Mouse (Mus musculus) forebrain, embryonic 12.5 days (tissue): ENCODE results near the gene St8sia1. TPM values are rescaled to one million over a fixed set of nuclear protein-coding genes. Genes with fewer than 3 reads are reported as not detected.

Experiments used
- ATAC-seq: fragments of 200-750 bp; cut with Nextera tagmentation; 2 replicates; pipeline ENCODE4 v1.8.0; 2017; ENCODE audit warnings: moderate TSS enrichment; ENCODE audit not compliant: low FRiP score
- H3K27ac ChIP-seq: fragments of 300-500 bp; sonication (generic); 2 replicates; pipeline ENCODE4 v1.5.1; 2016; ENCODE audit warnings: mild to moderate bottlenecking
- H3K27me3 ChIP-seq: fragments of 300-500 bp; sonication (generic); 2 replicates; pipeline ENCODE4 v1.6.1; 2016; ENCODE audit warnings: mild to moderate bottlenecking
- H3K36me3 ChIP-seq: fragments of 300-500 bp; sonication (generic); replicated peaks from 2 replicates; pipeline ENCODE4 v1.6.1; 2016; ENCODE audit warnings: mild to moderate bottlenecking
- H3K4me1 ChIP-seq: fragments of 300-500 bp; sonication (generic); 2 replicates; pipeline ENCODE4 v1.6.1; 2016
- H3K4me2 ChIP-seq: fragments of 300-500 bp; sonication (generic); 2 replicates; pipeline ENCODE4 v1.6.1; 2016; ENCODE audit warnings: mild to moderate bottlenecking, moderate library complexity
- H3K4me3 ChIP-seq: fragments of 300-500 bp; sonication (generic); replicated peaks from 2 replicates; pipeline ENCODE4 v1.5.1; 2016; ENCODE audit warnings: mild to moderate bottlenecking
- H3K9ac ChIP-seq: fragments of 300-500 bp; sonication (generic); 2 replicates; pipeline ENCODE4 v1.6.1; 2016; ENCODE audit warnings: mild to moderate bottlenecking
- H3K9me3 ChIP-seq: fragments of 300-500 bp; sonication (generic); 2 replicates; pipeline ENCODE4 v1.6.1; 2016
- WGBS: fragments of 180-500 bp; shearing (Covaris S2); methylation state at CpG from one replicate; pipeline ENCODE4 v1.1.7; 2016; 5-methylcytosine and 5-hydroxymethylcytosine counted together
- polyA plus RNA-seq: library from polyadenylated mRNA; unstranded; fragments of >200 nt; fragmentation: Nextera tagmentation; extraction: Ambion mirVana; gene quantifications from 2 replicates; pipeline ENCODE4 v1.2.1, GENCODE M21; 2016

The St8sia1 gene
- polyA plus RNA-seq, 1 experiment from 2014 or later = 6.3 TPM

GRCm38 (mm10) chr6:142846855-142847254 is 117.4 kb downstream of the St8sia1 start:
- no peaks in the 10 kb centered on the region for H3K9me3 ChIP-seq
- 80% methylated on average over 4 of the region's 4 CpGs for WGBS
- ATAC-seq = no peak
- H3K4me2 ChIP-seq = no peak overlapping the region
- H3K4me1 ChIP-seq = no peaks in the 10 kb centered on the region
- H3K4me3 ChIP-seq = no peak overlapping the region
- H3K27me3 ChIP-seq = no peaks in the 10 kb centered on the region
- H3K36me3 ChIP-seq = no peaks in the 10 kb centered on the region
- H3K27ac ChIP-seq = no peak overlapping the region
- no peak overlapping the region for H3K9ac ChIP-seq

GRCm38 (mm10) chr6:142845066-142845465 is 119.2 kb downstream of the St8sia1 start:
- H3K9me3 ChIP-seq = no peaks in the 10 kb centered on the region
- no peak overlapping the region for H3K27ac ChIP-seq
- no peaks in the 10 kb centered on the region for H3K4me1 ChIP-seq
- 90% methylated on average over 4 of the region's 4 CpGs for WGBS
- no peaks in the 10 kb centered on the region for H3K27me3 ChIP-seq
- no peak for ATAC-seq
- no peak overlapping the region for H3K4me2 ChIP-seq
- H3K9ac ChIP-seq = no peak overlapping the region
- no peaks in the 10 kb centered on the region for H3K36me3 ChIP-seq
- H3K4me3 ChIP-seq = no peak overlapping the region

DNA sequence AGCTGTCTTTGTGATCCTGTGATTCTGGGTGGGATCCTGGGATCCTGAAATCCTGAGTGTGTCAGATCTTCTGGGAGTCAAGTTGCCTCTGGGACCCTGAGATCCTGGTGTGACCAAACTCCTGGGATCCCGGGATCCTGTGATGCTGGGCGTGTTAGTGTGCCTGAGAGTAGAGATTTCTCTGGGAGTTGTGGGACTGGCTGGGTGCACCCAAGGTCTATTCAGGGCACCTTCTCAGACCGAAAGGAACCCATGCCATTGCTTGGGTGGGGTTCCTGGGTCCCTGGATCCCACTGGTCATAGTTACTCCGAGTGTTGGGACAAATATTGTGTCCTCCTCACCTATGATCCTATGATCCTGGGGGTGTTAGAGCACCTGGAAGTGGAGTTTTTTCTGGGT is 120.2 kb downstream of the St8sia1 start:
- no peaks in the 10 kb centered on the region for H3K4me1 ChIP-seq
- H3K9ac ChIP-seq = no peak overlapping the region
- no peaks in the 10 kb centered on the region for H3K36me3 ChIP-seq
- 82% methylated on average over 4 of the region's 4 CpGs for WGBS
- ATAC-seq = no peak
- no peaks in the 10 kb centered on the region for H3K9me3 ChIP-seq
- H3K27ac ChIP-seq = no peak overlapping the region
- no peak overlapping the region for H3K4me3 ChIP-seq
- no peaks in the 10 kb centered on the region for H3K27me3 ChIP-seq
- no peak overlapping the region for H3K4me2 ChIP-seq

GRCm38 (mm10) chr6:142838501-142838900 is 125.8 kb downstream of the St8sia1 start:
- H3K9me3 ChIP-seq = no peaks in the 10 kb centered on the region
- H3K27me3 ChIP-seq = no peaks in the 10 kb centered on the region
- H3K4me3 ChIP-seq = no peak overlapping the region
- ATAC-seq = no peak
- H3K9ac ChIP-seq = no peak overlapping the region
- H3K27ac ChIP-seq = no peak overlapping the region
- 92% methylated on average over 1 of the region's 1 CpGs for WGBS
- no peaks in the 10 kb centered on the region for H3K36me3 ChIP-seq
- H3K4me1 ChIP-seq = no peaks in the 10 kb centered on the region
- H3K4me2 ChIP-seq = no peak overlapping the region

- H3K4me2 ChIP-seq = no peak overlapping the region
- 87% methylated on average over 9 of the region's 9 CpGs for WGBS
- no peak overlapping the region for H3K4me3 ChIP-seq
- H3K9ac ChIP-seq = no peak overlapping the region
- H3K36me3 ChIP-seq = no peaks in the 10 kb centered on the region
- H3K27ac ChIP-seq = no peak overlapping the region
- H3K9me3 ChIP-seq = no peaks in the 10 kb centered on the region
- ATAC-seq = no peak
- H3K4me1 ChIP-seq = no peaks in the 10 kb centered on the region
- no peaks in the 10 kb centered on the region for H3K27me3 ChIP-seq
These were observed 126.9 kb downstream of the St8sia1 start for GRCm38 (mm10) chr6:142837326-142837725.

DNA sequence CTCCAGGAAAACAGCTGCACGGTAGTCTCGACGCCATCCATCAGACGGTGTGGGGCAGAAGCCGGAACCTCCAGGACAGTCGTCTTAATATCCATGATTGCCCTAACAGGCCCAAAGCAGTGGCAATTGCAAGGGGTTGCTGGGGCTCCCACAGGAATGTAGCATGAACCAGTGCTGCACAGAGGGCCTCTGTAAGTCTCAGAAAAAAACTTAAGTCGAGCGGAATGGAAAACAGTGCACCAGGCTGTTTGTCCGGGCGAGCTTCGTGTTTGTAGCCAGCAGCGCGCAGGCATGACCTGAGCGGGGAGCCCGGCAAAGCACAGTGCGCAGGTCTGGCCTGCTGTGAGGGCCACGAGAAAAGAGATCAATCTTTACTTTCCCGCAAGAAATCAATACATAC is 128.5 kb downstream of the St8sia1 start:
- 61% methylated on average over 18 of the region's 18 CpGs for WGBS
- Histone ChIP-seq H3K4me2 (no peak overlapping the region), H3K9ac (no peak overlapping the region), H3K4me1 (no peaks in the 10 kb centered on the region), H3K9me3 (no peaks in the 10 kb centered on the region), H3K27ac (no peak overlapping the region), H3K27me3 (no peaks in the 10 kb centered on the region), H3K4me3 (no peak overlapping the region), H3K36me3 (no peaks in the 10 kb centered on the region)
- ATAC-seq = peak; percentile 58; the same call in 1 of the 2 replicates

DNA sequence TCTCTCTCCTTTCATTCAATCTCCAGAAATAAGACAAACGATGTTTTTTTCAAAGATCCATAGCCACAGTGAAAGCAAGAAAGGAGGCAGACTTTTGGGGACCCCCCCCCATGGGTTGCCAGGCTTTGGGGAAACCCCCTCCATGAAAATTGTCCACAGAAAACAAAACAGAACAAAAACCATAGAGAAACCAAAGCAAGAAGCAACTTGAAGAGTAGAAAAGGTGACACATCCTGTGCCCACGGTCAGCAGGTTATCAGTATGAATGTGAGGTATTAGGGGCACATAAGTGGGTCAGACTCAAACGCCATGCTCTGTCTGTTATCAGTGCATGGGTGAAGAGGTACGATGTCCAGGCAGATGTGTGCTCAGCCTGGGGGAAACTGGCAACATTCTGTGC is 129.3 kb downstream of the St8sia1 start:
- no peak overlapping the region for H3K9ac ChIP-seq
- no peaks in the 10 kb centered on the region for H3K9me3 ChIP-seq
- H3K4me1 ChIP-seq = no peaks in the 10 kb centered on the region
- no peak for ATAC-seq
- no peak overlapping the region for H3K4me2 ChIP-seq
- no peak overlapping the region for H3K27ac ChIP-seq
- H3K4me3 ChIP-seq = no peak overlapping the region
- no peaks in the 10 kb centered on the region for H3K36me3 ChIP-seq
- 82% methylated on average over 4 of the region's 4 CpGs for WGBS
- no peaks in the 10 kb centered on the region for H3K27me3 ChIP-seq

- no peak for ATAC-seq
- no peak overlapping the region for H3K9ac ChIP-seq
- no peaks in the 10 kb centered on the region; the same call in 1 of the 2 replicates for H3K36me3 ChIP-seq
- H3K4me3 ChIP-seq = no peak overlapping the region
- H3K9me3 ChIP-seq = no peaks in the 10 kb centered on the region
- H3K4me2 ChIP-seq = no peak overlapping the region
- H3K27ac ChIP-seq = no peak overlapping the region
- 90% methylated on average over 3 of the region's 3 CpGs for WGBS
- H3K27me3 ChIP-seq = no peaks in the 10 kb centered on the region
- H3K4me1 ChIP-seq = no peaks in the 10 kb centered on the region
These were observed 132.5 kb downstream of the St8sia1 start for GRCm38 (mm10) chr6:142831706-142832105.

DNA sequence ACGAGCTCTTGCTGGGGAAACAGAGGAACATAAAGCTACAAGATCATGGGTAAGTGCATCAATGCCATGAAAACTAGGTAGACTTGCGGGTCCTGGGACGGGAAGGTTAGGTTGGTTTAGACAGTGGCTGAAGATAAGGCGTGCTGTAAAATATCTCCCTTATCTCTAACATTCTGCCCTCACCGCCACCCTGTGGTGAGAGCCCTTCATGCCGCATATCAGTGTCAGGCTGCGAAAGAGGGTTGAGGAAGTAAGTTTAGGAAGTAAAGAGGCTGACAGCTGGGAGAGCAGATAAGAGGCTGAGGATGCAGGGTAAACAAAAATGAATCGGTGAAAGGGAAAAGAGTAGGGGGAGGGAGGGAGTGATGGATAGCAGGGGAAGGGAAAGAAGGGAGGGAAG is 133.0 kb downstream of the St8sia1 start:
- 59% methylated on average over 8 of the region's 8 CpGs for WGBS
- no peaks in the 10 kb centered on the region for H3K9me3 ChIP-seq
- no peaks in the 10 kb centered on the region for H3K4me1 ChIP-seq
- H3K27ac ChIP-seq = no peak overlapping the region
- no peak overlapping the region for H3K4me2 ChIP-seq
- no peak overlapping the region for H3K4me3 ChIP-seq
- ATAC-seq = no peak
- no peak overlapping the region for H3K9ac ChIP-seq
- no peaks in the 10 kb centered on the region for H3K27me3 ChIP-seq
- no peaks in the 10 kb centered on the region; the same call in 1 of the 2 replicates for H3K36me3 ChIP-seq

- WGBS = 95% methylated on average over 3 of the region's 3 CpGs
- no peak for ATAC-seq
- Histone ChIP-seq H3K4me3 (no peak overlapping the region), H3K9ac (no peak overlapping the region), H3K4me2 (no peak overlapping the region), H3K36me3 (no peaks in the 10 kb centered on the region; the same call in 1 of the 2 replicates), H3K27ac (no peak overlapping the region), H3K27me3 (no peaks in the 10 kb centered on the region), H3K4me1 (no peaks in the 10 kb centered on the region), H3K9me3 (no peaks in the 10 kb centered on the region)
These were observed 134.0 kb downstream of the St8sia1 start for GRCm38 (mm10) chr6:142830221-142830620.

GRCm38 (mm10) chr6:142825449-142825848 is 138.8 kb downstream of the St8sia1 start:
- ATAC-seq = no peak
- Histone ChIP-seq H3K27ac (no peak overlapping the region), H3K4me2 (no peak overlapping the region), H3K36me3 (no peaks in the 10 kb centered on the region; the same call in 1 of the 2 replicates), H3K27me3 (no peaks in the 10 kb centered on the region), H3K9ac (no peak overlapping the region), H3K4me3 (no peak overlapping the region), H3K9me3 (no peaks in the 10 kb centered on the region), H3K4me1 (no peaks in the 10 kb centered on the region)
- 85% methylated on average over 5 of the region's 5 CpGs for WGBS

GRCm38 (mm10) chr6:142823008-142823787 is 141.1 kb downstream of the St8sia1 start:
- Histone ChIP-seq H3K4me1 (no peaks in the 10 kb centered on the region), H3K36me3 (no peaks in the 10 kb centered on the region), H3K27ac (no peak overlapping the region), H3K4me2 (no peak overlapping the region), H3K27me3 (no peaks in the 10 kb centered on the region), H3K4me3 (no peak overlapping the region), H3K9ac (no peak overlapping the region), H3K9me3 (no peaks in the 10 kb centered on the region)
- ATAC-seq = no peak
- WGBS = 77% methylated on average over 5 of the region's 5 CpGs

DNA sequence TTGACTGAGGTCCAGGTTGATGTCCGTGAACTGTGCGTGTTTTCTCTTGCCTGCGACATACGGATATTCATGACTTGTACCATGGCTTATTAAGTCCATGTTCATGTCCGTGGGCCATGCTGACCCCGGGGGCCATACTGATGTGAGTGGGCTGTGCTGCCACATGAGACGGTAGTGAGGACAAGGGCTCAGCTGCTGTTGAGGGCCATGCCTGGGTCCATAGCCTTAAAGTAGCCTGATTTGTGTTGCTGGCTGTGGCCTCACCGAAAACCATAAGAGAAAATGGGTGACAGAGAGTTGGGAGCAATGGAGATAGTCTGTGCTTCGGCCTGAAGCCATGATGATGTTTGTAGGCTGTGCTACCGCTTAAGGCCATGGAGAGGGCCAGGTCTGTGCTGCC is 145.9 kb downstream of the St8sia1 start:
- WGBS = 96% methylated on average over 10 of the region's 10 CpGs
- Histone ChIP-seq H3K9me3 (no peaks in the 10 kb centered on the region), H3K9ac (no peak overlapping the region), H3K36me3 (no peaks in the 10 kb centered on the region), H3K4me1 (peaks cover 10% of the 10 kb centered on the region), H3K4me3 (no peak overlapping the region), H3K27ac (no peak overlapping the region), H3K4me2 (no peak overlapping the region), H3K27me3 (peaks cover 8% of the 10 kb centered on the region; the same call in 1 of the 2 replicates)
- no peak for ATAC-seq
